ENCODE assay signal across 15 mouse cellular contexts in genomic region chr10:13092996-13093395, GRCm38 (mm10). TPM values are rescaled to one million over a fixed set of nuclear protein-coding genes. Genes with fewer than 3 reads are reported as not detected.
DNase-seq lines count a peak whose midpoint lies in the region; ATAC-seq lines count a peak whose summit lies in the region.
"Had no signal": no experiment of that assay in that cellular context is flagged by ENCODE, and none has a peak within 500 bp of the region (broad histone marks: within the 10 kb centered on the region; RNA-seq: fewer than 3 reads in every experiment).

No protein-coding gene starts in this region.

- no peaks in the 10 kb centered on the region; the same call in 1 of the 2 replicates for H3K36me3 ChIP-seq in heart, embryonic 15.5 days
- H3K36me3 ChIP-seq in midbrain, embryonic 10.5 days = peaks cover 6% of the 10 kb centered on the region
- no peaks in the 10 kb centered on the region for H3K36me3 ChIP-seq in midbrain, embryonic 16.5 days (ENCODE audit: control insufficient read depth, insufficient read depth, low read length)
- H3K36me3 ChIP-seq in intestine, embryonic 14.5 days (ENCODE audit: control insufficient read depth, insufficient read depth, low read length) = no peaks in the 10 kb centered on the region
- H3K36me3 ChIP-seq in stomach, embryonic 15.5 days = no peaks in the 10 kb centered on the region
- H3K36me3 ChIP-seq: liver, embryonic 15.5 days had no signal

- intact Hi-C loops in heart, postnatal 25 days (cut with DNase I) = no loop called here

- no peaks in the 10 kb centered on the region for H3K27me3 ChIP-seq in heart, embryonic 15.5 days
- H3K27me3 ChIP-seq in midbrain, embryonic 10.5 days (ENCODE audit: low read depth, poor library complexity, severe bottlenecking) = no peaks in the 10 kb centered on the region
- H3K27me3 ChIP-seq in midbrain, embryonic 16.5 days (ENCODE audit: control insufficient read depth, insufficient read depth, low read depth, low read length) = no peaks in the 10 kb centered on the region
- H3K27me3 ChIP-seq in intestine, embryonic 14.5 days (replicated peaks; ENCODE audit: control insufficient read depth, insufficient read depth, low read length) = no peaks in the 10 kb centered on the region
- no peaks in the 10 kb centered on the region for H3K27me3 ChIP-seq in stomach, embryonic 15.5 days (replicated peaks)

- no peak overlapping the region for H3K27ac ChIP-seq in heart, embryonic 15.5 days
- H3K27ac ChIP-seq in midbrain, embryonic 10.5 days (replicated peaks) = no peak overlapping the region
- no peak overlapping the region for H3K27ac ChIP-seq in midbrain, embryonic 16.5 days (ENCODE audit: low read length)
- H3K27ac ChIP-seq in intestine, embryonic 14.5 days (ENCODE audit: low read depth) = 0 out of 2 replicates have a peak overlapping the region, but pooled peaks have one; percentile 75
- no peak overlapping the region for H3K27ac ChIP-seq in stomach, embryonic 15.5 days
- H3K27ac ChIP-seq: gastrocnemius, adult 2 months; kidney, postnatal 0 days; liver, embryonic 15.5 days had no signal

- peaks cover 12% of the 10 kb centered on the region for H3K9me3 ChIP-seq in heart, embryonic 15.5 days (replicated peaks)
- H3K9me3 ChIP-seq in midbrain, embryonic 10.5 days (replicated peaks) = peaks cover 28% of the 10 kb centered on the region
- H3K9me3 ChIP-seq in midbrain, embryonic 16.5 days (replicated peaks; ENCODE audit: control insufficient read depth, low read length, poor library complexity, severe bottlenecking) = peaks cover 11% of the 10 kb centered on the region; the same call in 1 of the 2 replicates
- peaks cover 35% of the 10 kb centered on the region for H3K9me3 ChIP-seq in intestine, embryonic 14.5 days (ENCODE audit: control insufficient read depth, low read length)
- no peaks in the 10 kb centered on the region for H3K9me3 ChIP-seq in stomach, embryonic 15.5 days
- H3K9me3 ChIP-seq: liver, embryonic 15.5 days had no signal

- ATAC-seq in heart, embryonic 15.5 days (replicated peaks; ENCODE audit: insufficient number of reproducible peaks, insufficient read depth, low FRiP score, low read depth) = no peak
- ATAC-seq in midbrain, embryonic 16.5 days = no peak
- no peak for ATAC-seq in intestine, embryonic 14.5 days (replicated peaks; ENCODE audit: low FRiP score, low TSS enrichment, low read depth)
- no peak for ATAC-seq in stomach, embryonic 15.5 days (ENCODE audit: insufficient read depth, low FRiP score, low read depth)

- peaks cover 11% of the 10 kb centered on the region for H3K4me1 ChIP-seq in heart, embryonic 15.5 days (replicated peaks)
- H3K4me1 ChIP-seq in midbrain, embryonic 10.5 days = peaks cover 13% of the 10 kb centered on the region; the same call in 1 of the 2 replicates
- no peaks in the 10 kb centered on the region for H3K4me1 ChIP-seq in midbrain, embryonic 16.5 days (ENCODE audit: control insufficient read depth, insufficient read depth, low read length)
- no peaks in the 10 kb centered on the region; the same call in 1 of the 2 replicates for H3K4me1 ChIP-seq in intestine, embryonic 14.5 days (replicated peaks; ENCODE audit: control insufficient read depth, insufficient read depth, low read length)
- H3K4me1 ChIP-seq in stomach, embryonic 15.5 days = 0 out of 2 replicates have a peak, but pooled peaks cover 4% of the 10 kb centered on the region
- H3K4me1 ChIP-seq: liver, embryonic 15.5 days had no signal

- 0 out of 2 replicates have a peak overlapping the region, but pooled peaks have one; percentile 20 for H3K9ac ChIP-seq in heart, embryonic 15.5 days
- no peak overlapping the region for H3K9ac ChIP-seq in midbrain, embryonic 16.5 days (ENCODE audit: low read depth, low read length)
- peak overlapping the region; percentile 25; the same call in 1 of the 2 replicates for H3K9ac ChIP-seq in intestine, embryonic 14.5 days (ENCODE audit: low read length)
- no peak overlapping the region for H3K9ac ChIP-seq in stomach, embryonic 15.5 days
- H3K9ac ChIP-seq: liver, embryonic 15.5 days had no signal

- H3K4me3 ChIP-seq in heart, embryonic 15.5 days = peak overlapping the region; percentile 28
- peak overlapping the region; percentile 67 for H3K4me3 ChIP-seq in midbrain, embryonic 10.5 days
- no peak overlapping the region for H3K4me3 ChIP-seq in midbrain, embryonic 16.5 days (ENCODE audit: low read depth, low read length)
- H3K4me3 ChIP-seq in intestine, embryonic 14.5 days (ENCODE audit: low read depth, low read length) = peak overlapping the region; percentile 59
- peak overlapping the region; percentile 17; the same call in 1 of the 2 replicates for H3K4me3 ChIP-seq in stomach, embryonic 15.5 days (replicated peaks)
- H3K4me3 ChIP-seq: gastrocnemius, adult 2 months; liver, embryonic 15.5 days had no signal

- H3K4me2 ChIP-seq in heart, embryonic 15.5 days = peak overlapping the region; percentile 66
- no peak overlapping the region for H3K4me2 ChIP-seq in midbrain, embryonic 16.5 days (ENCODE audit: low read length)
- peak overlapping the region; percentile 53 for H3K4me2 ChIP-seq in intestine, embryonic 14.5 days (ENCODE audit: low read length)
- peak overlapping the region; percentile 38; the same call in 1 of the 2 replicates for H3K4me2 ChIP-seq in stomach, embryonic 15.5 days
- H3K4me2 ChIP-seq: liver, embryonic 15.5 days had no signal

- DNase-seq in heart, postnatal 25 days (ENCODE audit: low spot score) = no peak
- no peak for DNase-seq in midbrain, embryonic 10.5 days (ENCODE audit: low spot score)
- no peak for DNase-seq in intestine, embryonic 14.5 days (ENCODE audit: low spot score)
- DNase-seq in right cerebral cortex, adult 18-20 months = no peak
- no peak for DNase-seq in ovary, adult 18-20 months (ENCODE audit: low spot score)
- DNase-seq: adrenal gland, postnatal 14 days; cerebellum, adult 2 months; gastrocnemius, adult 2 months; layer of hippocampus, postnatal 36 days; right cerebral cortex, postnatal 25 days had no signal

- 50% methylated on average over 3 of the region's 3 CpGs for WGBS in heart, embryonic 15.5 days
- 84% methylated on average over 3 of the region's 3 CpGs for WGBS in midbrain, embryonic 10.5 days
- WGBS in midbrain, embryonic 16.5 days = 72% methylated on average over 3 of the region's 3 CpGs
- WGBS in intestine, embryonic 14.5 days = 57% methylated on average over 3 of the region's 3 CpGs
- 68% methylated on average over 3 of the region's 3 CpGs for WGBS in stomach, embryonic 15.5 days

RNA-seq across cellular contexts. Expression of gene Plagl1, which starts 32.7 kb away (rescaled TPM):
- polyA plus RNA-seq in heart, embryonic 15.5 days (2015; fragmentation: Nextera tagmentation; extraction: Ambion mirVana) = 165 and 200 TPM in 2 replicates
- 10 to 100 TPM in 1 of 2 experiments, 1 to 10 TPM in 1; 9.6 to 12.4 TPM for total RNA-seq in heart, postnatal 25 days (2021)
- polyA plus RNA-seq in midbrain, embryonic 10.5 days (2016; fragmentation: Nextera tagmentation; extraction: Ambion mirVana) = 65.6 and 82.0 TPM in 2 replicates
- 26.3 and 31.0 TPM in 2 replicates for polyA plus RNA-seq in midbrain, embryonic 16.5 days (2015; fragmentation: Nextera tagmentation; extraction: Ambion mirVana)
- 266 and 288 TPM in 2 replicates for polyA plus RNA-seq in intestine, embryonic 14.5 days (2014; fragmentation: Nextera tagmentation; extraction: Ambion mirVana)
- 237 and 238 TPM in 2 replicates for polyA plus RNA-seq in stomach, embryonic 15.5 days (2015; fragmentation: Nextera tagmentation; extraction: Ambion mirVana)

Comparison
In these comparisons a context has a peak if more than half of its experiments do, and no peak if none do; other contexts are left out.
1. H3K9ac ChIP-seq: peak in heart, embryonic 15.5 days (single experiment) and intestine, embryonic 14.5 days (single experiment); none in midbrain, embryonic 16.5 days (single experiment) and stomach, embryonic 15.5 days (single experiment).